Comparison of ENCODE assay signal across 21 mouse cellular contexts in the genomic region with DNA sequence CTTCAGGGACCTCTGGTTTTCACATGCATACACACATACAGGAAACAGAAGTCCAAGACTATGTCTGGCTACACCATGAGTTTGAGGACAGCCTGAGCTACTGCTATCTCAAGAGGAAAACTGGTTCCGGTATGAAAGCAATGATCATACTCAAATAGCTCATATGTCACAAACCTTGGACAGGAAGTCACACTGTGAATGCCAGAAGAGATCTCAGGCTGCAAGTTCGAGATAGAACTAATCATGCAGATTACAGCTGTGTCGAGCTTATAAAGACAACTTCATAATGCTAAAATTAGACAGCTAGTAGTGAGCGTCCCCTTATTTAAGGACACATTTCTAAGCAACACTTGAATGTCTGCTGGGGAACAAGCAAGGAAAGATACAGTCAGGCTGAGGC. TPM values are rescaled to one million over a fixed set of nuclear protein-coding genes. Genes with fewer than 3 reads are reported as not detected.
DNase-seq lines count a peak whose midpoint lies in the region; ATAC-seq and TF ChIP-seq lines count a peak whose summit lies in the region.
"Had no signal": no experiment of that assay in that cellular context is flagged by ENCODE, and none has a peak within 500 bp of the region (broad histone marks: within the 10 kb centered on the region; RNA-seq: fewer than 3 reads in every experiment).

No protein-coding gene starts in this region.

- 0 out of 2 replicates have a peak overlapping the region, but pooled peaks have one; percentile 26 for H3K27ac ChIP-seq in left cerebral cortex, adult 2 months
- peak overlapping the region; percentile 53 for H3K27ac ChIP-seq in MEL (ENCODE audit: control insufficient read depth, low read depth, low read length)
- peak overlapping the region; percentile 87 for H3K27ac ChIP-seq in heart, embryonic 13.5 days (replicated peaks)
- no peak overlapping the region for H3K27ac ChIP-seq in intestine, embryonic 16.5 days (ENCODE audit: low read length)
- H3K27ac ChIP-seq: layer of hippocampus, adult 2 months; neural tube, embryonic 15.5 days had no signal

- no peak for TF ChIP-seq RAD21 in MEL (IDR thresholded peaks at IDR 0.05; ENCODE audit: low read depth, low read length)

- H3K36me3 ChIP-seq in MEL (ENCODE audit: control insufficient read depth in 1 of 2, insufficient read depth in 2 of 2, low read length in 2 of 2): peaks cover 0 to 29% of the 10 kb centered on the region in 2 experiments; a peak in 2 of 4 replicates
- peaks cover 12% of the 10 kb centered on the region for H3K36me3 ChIP-seq in heart, embryonic 13.5 days
- H3K36me3 ChIP-seq in intestine, embryonic 16.5 days (ENCODE audit: control insufficient read depth, insufficient read depth, low read length): no peaks in the 10 kb centered on the region
- H3K36me3 ChIP-seq: neural tube, embryonic 15.5 days had no signal

- TF ChIP-seq POLR2A in MEL (IDR thresholded peaks at IDR 0.05; ENCODE audit: control insufficient read depth in 1 of 2, insufficient read depth in 1 of 2, low read depth in 1 of 2, low read length in 2 of 2, poor library complexity in 1 of 2): no peak

- H3K9me3 ChIP-seq in MEL (replicated peaks; ENCODE audit: insufficient read depth, low read length): no peaks in the 10 kb centered on the region
- no peaks in the 10 kb centered on the region for H3K9me3 ChIP-seq in heart, embryonic 13.5 days
- no peaks in the 10 kb centered on the region for H3K9me3 ChIP-seq in intestine, embryonic 16.5 days (ENCODE audit: control insufficient read depth, low read length)
- H3K9me3 ChIP-seq: neural tube, embryonic 15.5 days had no signal

- no peak; the same call in 1 of the 2 replicates for ATAC-seq in heart, embryonic 13.5 days (ENCODE audit: extremely low read depth, insufficient number of reproducible peaks, low FRiP score, low TSS enrichment)
- peak; percentile 62 for ATAC-seq in megakaryocyte progenitor cell, adult 5-6 weeks (replicated peaks; ENCODE audit: poor library complexity)
- ATAC-seq in intestine, embryonic 16.5 days: no peak
- ATAC-seq: forebrain, postnatal 0 days; hindbrain, embryonic 16.5 days had no signal

- no peaks in the 10 kb centered on the region for H3K27me3 ChIP-seq in MEL (ENCODE audit: control insufficient read depth in 1 of 2, insufficient read depth in 2 of 2, low read length in 2 of 2)
- no peaks in the 10 kb centered on the region for H3K27me3 ChIP-seq in heart, embryonic 13.5 days (replicated peaks)
- no peaks in the 10 kb centered on the region for H3K27me3 ChIP-seq in intestine, embryonic 16.5 days (replicated peaks; ENCODE audit: control insufficient read depth, insufficient read depth, low read length)
- H3K27me3 ChIP-seq: CH12.LX; neural tube, embryonic 15.5 days had no signal

- H3K79me2 ChIP-seq in MEL (ENCODE audit: control insufficient read depth, insufficient read depth, low read length, poor library complexity): no peaks in the 10 kb centered on the region

- peak overlapping the region; percentile 30 for H3K4me2 ChIP-seq in heart, embryonic 13.5 days
- no peak overlapping the region for H3K4me2 ChIP-seq in intestine, embryonic 16.5 days (ENCODE audit: low read depth, low read length)
- H3K4me2 ChIP-seq: neural tube, embryonic 15.5 days had no signal

- H3K4me3 ChIP-seq in left cerebral cortex, adult 2 months: no peak overlapping the region
- no peak overlapping the region for H3K4me3 ChIP-seq in MEL (ENCODE audit: control insufficient read depth in 1 of 2, insufficient read depth in 1 of 2, low read depth in 2 of 2, low read length in 2 of 2)
- no peak overlapping the region for H3K4me3 ChIP-seq in heart, embryonic 13.5 days
- no peak overlapping the region for H3K4me3 ChIP-seq in intestine, embryonic 16.5 days (ENCODE audit: low read length)
- H3K4me3 ChIP-seq: layer of hippocampus, adult 2 months; neural tube, embryonic 15.5 days had no signal

- TF ChIP-seq EP300 in MEL (IDR thresholded peaks at IDR 0.05; ENCODE audit: low read depth in 1 of 2, low read length in 2 of 2): peak; percentile 93 to 96

- no peak for TF ChIP-seq CTCF in left cerebral cortex, adult 2 months (IDR thresholded peaks at IDR 0.05)
- no peak for TF ChIP-seq CTCF in MEL (IDR thresholded peaks at IDR 0.05 in 2 of 3, conservative IDR thresholded peaks at IDR 0.05 in 1 of 3; ENCODE audit: control insufficient read depth in 1 of 3, insufficient read depth in 1 of 3, low read depth in 2 of 3, low read length in 3 of 3, poor library complexity in 1 of 3, severe bottlenecking in 1 of 3)

- H3K9ac ChIP-seq in MEL (ENCODE audit: control insufficient read depth, low read depth, low read length, poor library complexity, severe bottlenecking): no peak overlapping the region
- H3K9ac ChIP-seq in heart, embryonic 13.5 days: no peak overlapping the region; the same call in 1 of the 2 replicates
- H3K9ac ChIP-seq in intestine, embryonic 16.5 days (ENCODE audit: low read depth, low read length): no peak overlapping the region
- H3K9ac ChIP-seq: forebrain, postnatal 0 days; neural tube, embryonic 15.5 days had no signal

- peaks cover 12 to 35% of the 10 kb centered on the region in 2 experiments for H3K4me1 ChIP-seq in MEL (ENCODE audit: control insufficient read depth in 1 of 2, insufficient read depth in 2 of 2, low read length in 2 of 2)
- peaks cover 35% of the 10 kb centered on the region for H3K4me1 ChIP-seq in heart, embryonic 13.5 days
- peaks cover 9% of the 10 kb centered on the region for H3K4me1 ChIP-seq in intestine, embryonic 16.5 days (ENCODE audit: control insufficient read depth, insufficient read depth, low read length)
- H3K4me1 ChIP-seq: neural tube, embryonic 15.5 days had no signal

- WGBS in heart, embryonic 13.5 days: 19% methylated on average over 4 of the region's 4 CpGs
- WGBS in intestine, embryonic 16.5 days: 68% methylated on average over 4 of the region's 4 CpGs

- DNase-seq in left cerebral cortex, adult 2 months (ENCODE audit: extremely low spot score in 1 of 2, low spot score in 2 of 2): no peak
- no peak for DNase-seq in left cerebral cortex, postnatal 4 days
- DNase-seq in MEL (ENCODE audit: low read depth, low spot score): peak; percentile 90
- no peak for DNase-seq in thymus, postnatal 4 days
- DNase-seq in cerebellum, postnatal 4 days (ENCODE audit: low spot score in 2 of 2): no peak
- DNase-seq: adrenal gland, postnatal 10 days; forebrain, postnatal 0 days; gastrocnemius, postnatal 36 days; kidney, adult 9 months; right cerebral cortex, adult 18-20 months had no signal

- intact Hi-C loops in left cerebral cortex, adult 2 months (cut with DNase I): no loop called here
- intact Hi-C loops in left cerebral cortex, postnatal 4 days (cut with DNase I): no loop called here

TF ChIP-seq in MEL, 35 proteins besides CTCF, POLR2A, EP300 and RAD21 (continues in another document):
- TF ChIP-seq TBP (IDR thresholded peaks at IDR 0.05; ENCODE audit: low read depth, low read length) (peak; percentile 42; the same call in 1 of the 2 replicates), RCOR1 (IDR thresholded peaks at IDR 0.05; ENCODE audit: low read depth, low read length) (peak; percentile 89), BHLHE40 (IDR thresholded peaks at IDR 0.05; ENCODE audit: borderline replicate concordance, low read depth, low read length) (peak; percentile 80), POLR2AphosphoS2 (IDR thresholded peaks at IDR 0.05; ENCODE audit: low read length) (0 out of 2 replicates have a peak, but pooled peaks have one; percentile 28)

RNA-seq across cellular contexts. Expression of a gene that starts 12.1 kb away (rescaled TPM):
- total RNA-seq in left cerebral cortex, adult 2 months (2021): not detected
- not detected for total RNA-seq in left cerebral cortex, postnatal 4 days (2021)
- total RNA-seq in MEL (2012; rRNA removed): not detected in 2 replicates
- 1 to 10 TPM in 1 of 2 experiments, not detected in 1; 1.7 TPM for polyA plus RNA-seq in MEL (2012; ENCODE audit: insufficient read depth in 1 of 2, insufficient read length in 2 of 2, low read depth in 1 of 2, low replicate concordance in 2 of 2, missing spikeins in 1 of 2)
- 1.9 TPM in 1 of 2 replicates, not detected in the other for polyA plus RNA-seq in heart, embryonic 13.5 days (2015; fragmentation: Nextera tagmentation; extraction: Ambion mirVana)
- not detected in 2 replicates for total RNA-seq in megakaryocyte progenitor cell, adult 5-6 weeks (2015)
- total RNA-seq in megakaryocyte progenitor cell, adult 5-6 weeks (2017): not detected in 2 replicates
- polyA plus RNA-seq in intestine, embryonic 16.5 days (2015; fragmentation: Nextera tagmentation; extraction: Ambion mirVana): not detected in 2 replicates
- total RNA-seq: adrenal gland, postnatal 10 days; CH12.LX; forebrain, postnatal 0 days; gastrocnemius, postnatal 36 days; left cerebral cortex, postnatal 36 days; midbrain, postnatal 0 days had no signal
- polyA plus RNA-seq: cortical plate, adult 2 months; forebrain, postnatal 0 days; hindbrain, embryonic 16.5 days; midbrain, postnatal 0 days; urinary bladder, adult 2 months had no signal

RNA-seq across cellular contexts. Expression of a gene that starts 44.8 kb away (rescaled TPM):
- total RNA-seq in left cerebral cortex, adult 2 months (2021): 10 to 100 TPM; 25.2 to 30.1 TPM
- total RNA-seq in left cerebral cortex, postnatal 4 days (2021): 10 to 100 TPM; 46.0 to 48.8 TPM
- total RNA-seq in MEL (2012; rRNA removed): 9.5 and 10.2 TPM in 2 replicates
- polyA plus RNA-seq in MEL (2012; ENCODE audit: insufficient read depth in 1 of 2, insufficient read length in 2 of 2, low read depth in 1 of 2, low replicate concordance in 2 of 2, missing spikeins in 1 of 2): 10 to 100 TPM in 1 of 2 experiments, not detected in 1; 31.3 TPM
- polyA plus RNA-seq in heart, embryonic 13.5 days (2015; fragmentation: Nextera tagmentation; extraction: Ambion mirVana): 62.6 and 64.7 TPM in 2 replicates
- total RNA-seq in megakaryocyte progenitor cell, adult 5-6 weeks (2015): 48.0 and 52.4 TPM in 2 replicates
- total RNA-seq in megakaryocyte progenitor cell, adult 5-6 weeks (2017): 78.9 and 80.5 TPM in 2 replicates
- 266 and 271 TPM in 2 replicates for polyA plus RNA-seq in intestine, embryonic 16.5 days (2015; fragmentation: Nextera tagmentation; extraction: Ambion mirVana)

RNA-seq across cellular contexts. Expression of a gene that starts 56.5 kb away (rescaled TPM):
- 100 to 1,000 TPM; 156 to 163 TPM for total RNA-seq in left cerebral cortex, adult 2 months (2021)
- 100 to 1,000 TPM; 125 to 132 TPM for total RNA-seq in left cerebral cortex, postnatal 4 days (2021)
- total RNA-seq in MEL (2012; rRNA removed): 17.9 and 18.8 TPM in 2 replicates
- 10 to 100 TPM in 1 of 2 experiments, not detected in 1; 29.8 TPM for polyA plus RNA-seq in MEL (2012; ENCODE audit: insufficient read depth in 1 of 2, insufficient read length in 2 of 2, low read depth in 1 of 2, low replicate concordance in 2 of 2, missing spikeins in 1 of 2)
- 100 and 101 TPM in 2 replicates for polyA plus RNA-seq in heart, embryonic 13.5 days (2015; fragmentation: Nextera tagmentation; extraction: Ambion mirVana)
- 142 and 144 TPM in 2 replicates for total RNA-seq in megakaryocyte progenitor cell, adult 5-6 weeks (2015)
- 83.0 and 86.5 TPM in 2 replicates for total RNA-seq in megakaryocyte progenitor cell, adult 5-6 weeks (2017)
- 153 and 159 TPM in 2 replicates for polyA plus RNA-seq in intestine, embryonic 16.5 days (2015; fragmentation: Nextera tagmentation; extraction: Ambion mirVana)

RNA-seq across cellular contexts. Expression of a gene that starts 56.5 kb away (rescaled TPM):
- total RNA-seq in left cerebral cortex, adult 2 months (2021): 100 to 1,000 TPM; 117 to 124 TPM
- 100 to 1,000 TPM; 149 to 162 TPM for total RNA-seq in left cerebral cortex, postnatal 4 days (2021)
- 52.9 and 65.5 TPM in 2 replicates for total RNA-seq in MEL (2012; rRNA removed)
- polyA plus RNA-seq in MEL (2012; ENCODE audit: insufficient read depth in 1 of 2, insufficient read length in 2 of 2, low read depth in 1 of 2, low replicate concordance in 2 of 2, missing spikeins in 1 of 2): 100 to 1,000 TPM in 1 of 2 experiments, not detected in 1; 231 TPM
- 124 and 142 TPM in 2 replicates for polyA plus RNA-seq in heart, embryonic 13.5 days (2015; fragmentation: Nextera tagmentation; extraction: Ambion mirVana)
- total RNA-seq in megakaryocyte progenitor cell, adult 5-6 weeks (2015): 150 TPM in 2 replicates
- total RNA-seq in megakaryocyte progenitor cell, adult 5-6 weeks (2017): 32.9 and 45.7 TPM in 2 replicates
- polyA plus RNA-seq in intestine, embryonic 16.5 days (2015; fragmentation: Nextera tagmentation; extraction: Ambion mirVana): 125 and 129 TPM in 2 replicates
